Mouse (Mus musculus) embryonic facial prominence, embryonic 10.5 days (tissue): ENCODE measurements around the gene H2-D1. TPM values are rescaled to one million over a fixed set of nuclear protein-coding genes. Genes with fewer than 3 reads are reported as not detected.
"Not testable (repeated sequence)": the region's sequence is repeated elsewhere in the genome, so short reads cannot be mapped to it uniquely, and the experiment has no call there.

Source experiments
- DNase-seq: peaks from one replicate; pipeline ENCODE4 v3.0.0-alpha.2; 2017; ENCODE audit warnings: low spot score
- H3K27ac ChIP-seq: fragments of 300-500 bp; sonication (generic); replicated peaks from 2 replicates; pipeline ENCODE4 v1.5.1; 2016; ENCODE audit warnings: mild to moderate bottlenecking
- H3K27me3 ChIP-seq: fragments of 300-500 bp; sonication (generic); replicated peaks from 2 replicates; pipeline ENCODE4 v1.6.1; 2016; ENCODE audit warnings: low read depth, mild to moderate bottlenecking; ENCODE audit not compliant: poor library complexity, severe bottlenecking
- H3K36me3 ChIP-seq: fragments of 300-500 bp; sonication (generic); replicated peaks from 2 replicates; pipeline ENCODE4 v1.6.1; 2016; ENCODE audit warnings: mild to moderate bottlenecking, moderate library complexity
- H3K4me1 ChIP-seq: fragments of 300-500 bp; sonication (generic); 2 replicates; pipeline ENCODE4 v1.6.1; 2016
- H3K4me3 ChIP-seq: fragments of 300-500 bp; sonication (generic); 2 replicates; pipeline ENCODE4 v1.5.1; 2016; ENCODE audit warnings: mild to moderate bottlenecking, moderate library complexity
- H3K9me3 ChIP-seq: fragments of 300-500 bp; sonication (generic); 2 replicates; pipeline ENCODE4 v1.6.1; 2016; ENCODE audit warnings: mild to moderate bottlenecking
- WGBS: fragments of 180-500 bp; shearing (Covaris S2); methylation state at CpG from one replicate; pipeline ENCODE4 v1.1.7; 2016; 5-methylcytosine and 5-hydroxymethylcytosine counted together
- polyA plus RNA-seq: library from polyadenylated mRNA; unstranded; fragments of >200 nt; fragmentation: Nextera tagmentation; extraction: Ambion mirVana; gene quantifications from 2 replicates; pipeline ENCODE4 v1.2.1, GENCODE M21; 2016

The H2-D1 gene
- polyA plus RNA-seq, 1 experiment from 2014 or later = 30.3 TPM

- no peaks in the 10 kb centered on the region for H3K27me3 ChIP-seq
- peak within 1 kb of the TSS; percentile 72 for H3K4me3 ChIP-seq
- H3K9me3 ChIP-seq = no peaks in the 10 kb centered on the region
- H3K4me1 ChIP-seq = peaks cover 38% of the 10 kb centered on the region
- peaks cover 46% of the 10 kb centered on the region for H3K36me3 ChIP-seq
- no peak for DNase-seq
- 84% methylated on average over 18 of the region's 18 CpGs for WGBS
- peak within 1 kb of the TSS; percentile 95; the same call in 1 of the 2 replicates for H3K27ac ChIP-seq
Measured at GRCm38 (mm10) chr17:35233114-35233980, 29.2 kb upstream of the H2-D1 start, which contains the start of gene Atp6v1g2. Gene Atp6v1g2, plus strand, starts transcription at chr17:35233660.

GRCm38 (mm10) chr17:35234090-35234489 is 28.4 kb upstream of the H2-D1 start:
- H3K4me1 ChIP-seq = peaks cover 36% of the 10 kb centered on the region
- H3K4me3 ChIP-seq = peak overlapping the region; percentile 72
- peaks cover 38% of the 10 kb centered on the region for H3K36me3 ChIP-seq
- H3K9me3 ChIP-seq, H3K27me3 ChIP-seq, H3K27ac ChIP-seq, DNase-seq: not testable (repeated sequence)
- 93% methylated on average over 7 of the region's 7 CpGs for WGBS

GRCm38 (mm10) chr17:35234903-35235302 is 27.6 kb upstream of the H2-D1 start:
- H3K4me3 ChIP-seq = peak overlapping the region; percentile 72
- 7% methylated on average over 31 of the region's 31 CpGs for WGBS

GRCm38 (mm10) chr17:35235614-35236389 is 26.7 kb upstream of the H2-D1 start, which contains the start of gene Nfkbil1:
Gene Nfkbil1, minus strand, starts transcription at chr17:35235792.
- peak within 1 kb of the TSS; percentile 95 for H3K27ac ChIP-seq
- peaks cover 22% of the 10 kb centered on the region for H3K36me3 ChIP-seq
- DNase-seq = peak; percentile 93
- H3K4me3 ChIP-seq = peak within 1 kb of the TSS; percentile 72
- H3K4me1 ChIP-seq = peaks cover 43% of the 10 kb centered on the region
- under 1% methylated on average over 35 of the region's 35 CpGs for WGBS
- no peaks in the 10 kb centered on the region for H3K9me3 ChIP-seq
- no peaks in the 10 kb centered on the region for H3K27me3 ChIP-seq

More at GRCm38 (mm10) chr17:35234903-35235302, 27.6 kb upstream of the H2-D1 start:
- peak; percentile 74 for DNase-seq
- Histone ChIP-seq H3K4me1 (peaks cover 36% of the 10 kb centered on the region), H3K9me3 (no peaks in the 10 kb centered on the region), H3K27ac (peak overlapping the region; percentile 95), H3K36me3 (peaks cover 30% of the 10 kb centered on the region), H3K27me3 (no peaks in the 10 kb centered on the region)

GRCm38 (mm10) chr17:35236390-35236746 is 26.2 kb upstream of the H2-D1 start:
- DNase-seq = peak; percentile 96
- Histone ChIP-seq H3K36me3 (peaks cover 16% of the 10 kb centered on the region), H3K27me3 (no peaks in the 10 kb centered on the region), H3K4me3 (peak overlapping the region; percentile 72), H3K4me1 (peaks cover 46% of the 10 kb centered on the region), H3K9me3 (no peaks in the 10 kb centered on the region), H3K27ac (peak overlapping the region; percentile 95)
- WGBS = 2% methylated on average over 18 of the region's 18 CpGs

- Histone ChIP-seq H3K27me3 (no peaks in the 10 kb centered on the region), H3K36me3 (peaks cover 11% of the 10 kb centered on the region), H3K4me3 (peak overlapping the region; percentile 72; the same call in 1 of the 2 replicates), H3K27ac (no peak overlapping the region), H3K9me3 (no peaks in the 10 kb centered on the region), H3K4me1 (peaks cover 41% of the 10 kb centered on the region)
- 77% methylated on average over 9 of the region's 9 CpGs for WGBS
- DNase-seq = no peak
Measured at GRCm38 (mm10) chr17:35236996-35237395, 25.5 kb upstream of the H2-D1 start.

- no peak overlapping the region for H3K4me3 ChIP-seq
- no peaks in the 10 kb centered on the region for H3K27me3 ChIP-seq
- peaks cover 11% of the 10 kb centered on the region for H3K36me3 ChIP-seq
- DNase-seq = no peak
- peaks cover 38% of the 10 kb centered on the region for H3K4me1 ChIP-seq
- 84% methylated on average over 12 of the region's 12 CpGs for WGBS
- no peak overlapping the region for H3K27ac ChIP-seq
- no peaks in the 10 kb centered on the region for H3K9me3 ChIP-seq
Measured at GRCm38 (mm10) chr17:35237504-35237903, 25.0 kb upstream of the H2-D1 start.

GRCm38 (mm10) chr17:35239700-35240099 is 22.8 kb upstream of the H2-D1 start:
- no peaks in the 10 kb centered on the region for H3K9me3 ChIP-seq
- no peak overlapping the region for H3K4me3 ChIP-seq
- H3K4me1 ChIP-seq = peaks cover 44% of the 10 kb centered on the region
- H3K36me3 ChIP-seq = peaks cover 20% of the 10 kb centered on the region
- DNase-seq = no peak
- no peaks in the 10 kb centered on the region for H3K27me3 ChIP-seq
- no peak overlapping the region for H3K27ac ChIP-seq
- WGBS = 84% methylated on average over 5 of the region's 5 CpGs

- 35% methylated on average over 12 of the region's 12 CpGs for WGBS
Measured at GRCm38 (mm10) chr17:35240384-35241304, 21.9 kb upstream of the H2-D1 start.

GRCm38 (mm10) chr17:35241305-35242014 is 21.1 kb upstream of the H2-D1 start, which contains the start of gene Ddx39b:
Gene Ddx39b, plus strand, starts transcription at chr17:35241746.
- Histone ChIP-seq H3K4me1 (peaks cover 47% of the 10 kb centered on the region), H3K27me3 (no peaks in the 10 kb centered on the region), H3K9me3 (no peaks in the 10 kb centered on the region), H3K4me3 (peak within 1 kb of the TSS; percentile 98), H3K36me3 (peaks cover 37% of the 10 kb centered on the region), H3K27ac (peak within 1 kb of the TSS; percentile 100)
- peak; percentile 96 for DNase-seq
- 0% methylated on average over 69 of the region's 69 CpGs for WGBS

More at GRCm38 (mm10) chr17:35240384-35241304, 21.9 kb upstream of the H2-D1 start:
- peak overlapping the region; percentile 100 for H3K27ac ChIP-seq
- H3K27me3 ChIP-seq = no peaks in the 10 kb centered on the region
- H3K4me3 ChIP-seq = peak overlapping the region; percentile 98
- H3K36me3 ChIP-seq = peaks cover 29% of the 10 kb centered on the region
- peaks cover 49% of the 10 kb centered on the region for H3K4me1 ChIP-seq
- DNase-seq = no peak
- no peaks in the 10 kb centered on the region for H3K9me3 ChIP-seq
